Mouse (Mus musculus) small intestine, adult 2 months (tissue): ENCODE data around the gene Fchsd2. TPM values are rescaled to one million over a fixed set of nuclear protein-coding genes. Genes with fewer than 3 reads are reported as not detected.
A peak's percentile ranks its signal among the peaks of the same experiment; 100 is the strongest.

Source experiments
- H3K27ac ChIP-seq: fragments of 200-500 bp; 2 replicates; pipeline ENCODE4 v1.5.1; 2012; ENCODE audit warnings: low read depth, low read length, control low read depth, inconsistent platforms; ENCODE audit not compliant: insufficient read depth
- H3K27me3 ChIP-seq: fragments of 200-500 bp; 2 replicates; pipeline ENCODE4 v1.6.1; 2012; ENCODE audit warnings: mild to moderate bottlenecking, moderate library complexity, low read length, inconsistent platforms; ENCODE audit not compliant: control insufficient read depth, insufficient read depth
- H3K36me3 ChIP-seq: fragments of 200-500 bp; 2 replicates; pipeline ENCODE4 v1.6.1; 2012; ENCODE audit warnings: mild to moderate bottlenecking, low read length, control low read depth, inconsistent platforms; ENCODE audit not compliant: control insufficient read depth, insufficient read depth
- H3K4me1 ChIP-seq: fragments of 200-500 bp; 2 replicates; pipeline ENCODE4 v1.6.1; 2012; ENCODE audit warnings: low read length, inconsistent platforms, mixed read lengths; ENCODE audit not compliant: control insufficient read depth, insufficient read depth, insufficient read length
- H3K4me3 ChIP-seq: fragments of 200-500 bp; 2 replicates; pipeline ENCODE4 v1.5.1; 2012; ENCODE audit warnings: low read depth, mild to moderate bottlenecking, control low read depth, inconsistent platforms, low read length, moderate library complexity
- CTCF ChIP-seq: fragments of 200-500 bp; IDR thresholded peaks from 2 replicates; pipeline ENCODE4 v1.5.1; 2012; ENCODE audit warnings: low read depth, mild to moderate bottlenecking, control low read depth, inconsistent platforms, low read length, moderate library complexity, mixed read lengths; ENCODE audit not compliant: insufficient replicate concordance, insufficient read length; ENCODE audit errors: extremely low read depth
- POLR2A ChIP-seq: fragments of 200-500 bp; IDR thresholded peaks from 2 replicates; pipeline ENCODE4 v1.6.1; 2012; ENCODE audit warnings: low read depth, mild to moderate bottlenecking, control low read depth, inconsistent platforms, low read length, moderate library complexity
- WGBS: fragments of 180-500 bp; shearing (Covaris S2); methylation state at CpG from one replicate; pipeline ENCODE4 v1.1.7; 2018; 5-methylcytosine and 5-hydroxymethylcytosine counted together
- polyA plus RNA-seq: library from polyadenylated mRNA; depleted of rRNA; stranded (reverse); fragments of >200 nt; gene quantifications from 2 replicates; pipeline ENCODE4 v1.2.3, GENCODE M21; 2012; rRNA removed

Fchsd2 gene
- polyA plus RNA-seq = 3.3 and 6.9 TPM in 2 replicates

DNA sequence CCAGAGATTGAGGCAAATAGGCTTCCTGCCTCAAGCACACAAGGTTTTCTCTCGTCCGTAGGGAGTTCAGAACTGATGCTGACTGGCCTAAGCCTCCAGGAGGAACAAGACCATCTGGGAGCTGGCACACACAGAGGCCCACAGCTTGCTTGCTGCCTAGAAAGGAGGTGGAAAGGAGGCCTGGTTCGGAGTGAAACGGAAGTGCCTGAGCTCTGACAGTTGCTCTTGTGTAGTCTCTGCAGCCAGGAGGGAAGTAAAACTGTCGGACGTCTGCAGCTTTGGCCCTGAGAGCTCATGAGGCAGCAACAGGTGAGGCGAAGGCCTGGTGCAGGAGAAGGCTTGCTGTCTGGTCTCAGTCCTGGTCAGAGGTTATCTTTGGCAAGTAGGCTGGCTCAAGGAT is at the start of gene Fchsd2:
TSS of gene Fchsd2 (plus strand) at position 246 of the 400 bp plus-strand sequence.
- Histone ChIP-seq H3K36me3 (no peaks in the 10 kb centered on the region), H3K27ac (peak within 1 kb of the TSS; percentile 59; the same call in 1 of the 2 replicates), H3K27me3 (no peaks in the 10 kb centered on the region), H3K4me3 (no peak within 1 kb of the TSS), H3K4me1 (peaks cover 7% of the 10 kb centered on the region; the same call in 1 of the 2 replicates)
- no peak for TF ChIP-seq CTCF
- no peak for TF ChIP-seq POLR2A
- 73% methylated on average over 7 of the region's 7 CpGs for WGBS

- no peak overlapping the region for H3K27ac ChIP-seq
- TF ChIP-seq CTCF = no peak
- peaks cover 28% of the 10 kb centered on the region for H3K4me1 ChIP-seq
- no peaks in the 10 kb centered on the region for H3K36me3 ChIP-seq
- WGBS = 87% methylated on average over 8 of the region's 8 CpGs
- no peak overlapping the region for H3K4me3 ChIP-seq
- no peaks in the 10 kb centered on the region for H3K27me3 ChIP-seq
Measured at GRCm38 (mm10) chr7:101043846-101044541, 48.7 kb upstream of the Fchsd2 start.

DNA sequence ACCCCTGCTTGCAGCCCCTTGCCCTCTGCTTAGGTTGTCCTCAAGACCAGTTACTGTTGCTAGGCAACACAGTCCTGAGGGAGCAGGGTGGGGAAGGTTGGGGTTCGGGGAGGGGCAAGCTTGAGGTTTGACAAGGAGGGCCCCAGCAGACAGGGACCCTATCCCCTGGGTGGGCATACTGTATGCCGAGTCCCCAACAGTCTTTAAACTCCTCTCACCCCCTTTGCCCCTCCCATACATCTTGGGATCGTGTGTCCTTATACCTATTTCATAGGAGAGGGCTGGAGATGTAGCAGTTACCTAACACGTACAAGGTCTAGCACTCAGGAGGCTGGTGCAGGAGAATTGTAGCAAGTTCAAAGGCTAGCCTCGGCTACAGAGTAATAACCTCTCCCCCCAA is 44.4 kb upstream of the Fchsd2 start:
- no peak overlapping the region for H3K4me3 ChIP-seq
- H3K27me3 ChIP-seq = no peaks in the 10 kb centered on the region

GRCm38 (mm10) chr7:101049326-101050087 is 43.2 kb upstream of the Fchsd2 start:
- TF ChIP-seq CTCF (no peak), POLR2A (no peak)
- WGBS = 78% methylated on average over 7 of the region's 7 CpGs
- Histone ChIP-seq H3K4me3 (no peak overlapping the region), H3K27me3 (no peaks in the 10 kb centered on the region), H3K36me3 (no peaks in the 10 kb centered on the region), H3K27ac (no peak overlapping the region), H3K4me1 (no peaks in the 10 kb centered on the region)

More for the DNA sequence above, 44.4 kb upstream of the Fchsd2 start:
- Histone ChIP-seq H3K27ac (no peak overlapping the region), H3K4me1 (no peaks in the 10 kb centered on the region), H3K36me3 (no peaks in the 10 kb centered on the region)
- TF ChIP-seq POLR2A (no peak), CTCF (no peak)
- WGBS = 84% methylated on average over 5 of the region's 5 CpGs

- no peaks in the 10 kb centered on the region for H3K36me3 ChIP-seq
- no peak overlapping the region for H3K27ac ChIP-seq
- TF ChIP-seq POLR2A (no peak), CTCF (no peak)
- no peaks in the 10 kb centered on the region for H3K27me3 ChIP-seq
- 73% methylated on average over 13 of the region's 13 CpGs for WGBS
- H3K4me1 ChIP-seq = no peaks in the 10 kb centered on the region
- no peak overlapping the region for H3K4me3 ChIP-seq
Measured at GRCm38 (mm10) chr7:101050724-101051550, 41.7 kb upstream of the Fchsd2 start.

GRCm38 (mm10) chr7:101051551-101052221 is 41.0 kb upstream of the Fchsd2 start:
- Histone ChIP-seq H3K36me3 (no peaks in the 10 kb centered on the region), H3K4me1 (no peaks in the 10 kb centered on the region), H3K4me3 (no peak overlapping the region), H3K27ac (no peak overlapping the region), H3K27me3 (no peaks in the 10 kb centered on the region)
- TF ChIP-seq POLR2A = no peak
- peak; percentile 94; the same call in 1 of the 2 replicates for TF ChIP-seq CTCF
- WGBS = 21% methylated on average over 11 of the region's 11 CpGs
